Mouse (Mus musculus) thymus, adult 2 months (tissue): ENCODE data around the gene Ank3. TPM values are rescaled to one million over a fixed set of nuclear protein-coding genes. Genes with fewer than 3 reads are reported as not detected.

Experiments
- DNase-seq: peaks from one replicate; pipeline ENCODE4 v3.0.0; 2021
- H3K27ac ChIP-seq: fragments of 200-500 bp; 2 replicates; pipeline ENCODE4 v1.5.1; 2012; ENCODE audit warnings: low read length, control low read depth; ENCODE audit not compliant: control insufficient read depth, insufficient read depth
- H3K27me3 ChIP-seq: fragments of 200-500 bp; 2 replicates; pipeline ENCODE4 v1.6.1; 2012; ENCODE audit warnings: mild to moderate bottlenecking, low read length, moderate library complexity, mixed read lengths; ENCODE audit not compliant: control insufficient read depth, insufficient read depth
- H3K36me3 ChIP-seq: fragments of 200-500 bp; 2 replicates; pipeline ENCODE4 v1.6.1; 2012; ENCODE audit warnings: mild to moderate bottlenecking, low read length, moderate library complexity; ENCODE audit not compliant: control insufficient read depth, insufficient read depth
- H3K4me1 ChIP-seq: fragments of 200-500 bp; replicated peaks from 2 replicates; pipeline ENCODE4 v1.6.1; 2012; ENCODE audit warnings: low read length; ENCODE audit not compliant: control insufficient read depth, insufficient read depth
- H3K4me3 ChIP-seq: fragments of 200-500 bp; 2 replicates; pipeline ENCODE4 v1.5.1; 2012; ENCODE audit warnings: mild to moderate bottlenecking, low read length, control low read depth, moderate library complexity; ENCODE audit not compliant: control insufficient read depth, insufficient read depth
- CTCF ChIP-seq: fragments of 200-500 bp; IDR thresholded peaks from 2 replicates; pipeline ENCODE4 v1.5.1; 2012; ENCODE audit warnings: mild to moderate bottlenecking, control low read depth, low read length, moderate library complexity, borderline replicate concordance; ENCODE audit not compliant: control insufficient read depth, poor library complexity, insufficient read depth; ENCODE audit errors: extremely low read depth
- POLR2A ChIP-seq: fragments of 200-500 bp; IDR thresholded peaks from 2 replicates; pipeline ENCODE4 v1.6.1; 2012; ENCODE audit warnings: mild to moderate bottlenecking, low read length, control low read depth, moderate library complexity; ENCODE audit not compliant: control insufficient read depth, poor library complexity, insufficient read depth; ENCODE audit errors: extremely low read depth
- WGBS: fragments of 180-500 bp; shearing (Covaris S2); methylation state at CpG from one replicate; pipeline ENCODE4 v1.1.7; 2018; 5-methylcytosine and 5-hydroxymethylcytosine counted together
- polyA plus RNA-seq: library from polyadenylated mRNA; depleted of rRNA; stranded (reverse); fragments of >200 nt; gene quantifications from 2 replicates; pipeline ENCODE4 v1.2.3, GENCODE M21; 2012

The Ank3 gene
- polyA plus RNA-seq, 1 experiment, result 4.2 TPM

DNA sequence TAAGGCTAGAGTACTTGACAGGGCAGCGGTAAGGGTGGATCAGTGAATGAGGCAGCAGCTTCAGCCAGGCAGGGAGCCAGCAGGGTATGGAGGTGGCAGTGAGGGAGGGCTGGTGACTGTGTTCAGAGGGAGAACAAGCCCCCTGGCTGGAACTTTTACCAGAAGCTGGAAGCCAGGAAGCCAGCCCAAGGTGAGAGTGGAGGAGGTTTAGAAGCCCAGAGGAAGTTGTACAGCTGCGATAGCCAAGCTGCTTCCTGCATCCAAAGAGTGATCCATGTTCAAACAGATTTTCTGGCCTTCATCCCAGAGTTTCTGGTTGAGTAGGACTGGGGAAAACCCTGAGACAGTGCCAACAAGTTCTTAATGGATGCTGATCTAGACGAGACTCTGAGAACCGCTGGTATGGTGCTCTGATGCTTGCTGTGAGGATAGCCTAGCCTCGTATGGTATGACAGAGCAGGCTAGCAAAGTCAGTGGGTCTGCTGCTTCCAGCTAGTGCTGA, 213.3 kb downstream of the Ank3 start:
- Histone ChIP-seq H3K27ac (no peak overlapping the region), H3K4me3 (no peak overlapping the region), H3K4me1 (no peaks in the 10 kb centered on the region), H3K27me3 (no peaks in the 10 kb centered on the region), H3K36me3 (no peaks in the 10 kb centered on the region)
- no peak for TF ChIP-seq CTCF
- no peak for TF ChIP-seq POLR2A
- 71% methylated on average over 5 of the region's 5 CpGs for WGBS
- DNase-seq, result no peak

DNA sequence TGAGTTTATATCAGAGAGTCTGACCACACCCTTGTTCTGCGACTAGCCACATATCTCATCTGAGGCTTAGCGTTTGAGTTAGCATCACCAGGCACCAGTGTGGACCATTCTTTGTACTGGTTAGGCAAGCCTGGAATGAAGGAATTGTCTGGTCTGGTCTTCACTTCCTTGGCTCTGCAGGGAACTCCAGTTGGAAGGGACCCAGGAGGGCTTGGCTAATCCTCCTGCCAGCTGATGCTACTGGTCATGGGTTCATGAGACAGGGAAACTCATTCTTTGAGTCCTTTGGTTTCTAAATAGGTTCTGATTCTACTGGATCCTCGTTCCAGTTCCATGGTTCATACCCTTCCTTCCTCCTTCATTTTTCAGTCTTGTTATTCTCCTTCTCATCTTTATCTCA, 218.4 kb downstream of the Ank3 start:
- WGBS, result 75% methylated on average over 3 of the region's 3 CpGs
- H3K36me3 ChIP-seq, result no peaks in the 10 kb centered on the region
- H3K27me3 ChIP-seq, result no peaks in the 10 kb centered on the region
- DNase-seq, result no peak
- no peak for TF ChIP-seq POLR2A
- TF ChIP-seq CTCF, result no peak
- H3K4me1 ChIP-seq, result no peaks in the 10 kb centered on the region
- no peak overlapping the region for H3K4me3 ChIP-seq
- no peak overlapping the region for H3K27ac ChIP-seq

DNA sequence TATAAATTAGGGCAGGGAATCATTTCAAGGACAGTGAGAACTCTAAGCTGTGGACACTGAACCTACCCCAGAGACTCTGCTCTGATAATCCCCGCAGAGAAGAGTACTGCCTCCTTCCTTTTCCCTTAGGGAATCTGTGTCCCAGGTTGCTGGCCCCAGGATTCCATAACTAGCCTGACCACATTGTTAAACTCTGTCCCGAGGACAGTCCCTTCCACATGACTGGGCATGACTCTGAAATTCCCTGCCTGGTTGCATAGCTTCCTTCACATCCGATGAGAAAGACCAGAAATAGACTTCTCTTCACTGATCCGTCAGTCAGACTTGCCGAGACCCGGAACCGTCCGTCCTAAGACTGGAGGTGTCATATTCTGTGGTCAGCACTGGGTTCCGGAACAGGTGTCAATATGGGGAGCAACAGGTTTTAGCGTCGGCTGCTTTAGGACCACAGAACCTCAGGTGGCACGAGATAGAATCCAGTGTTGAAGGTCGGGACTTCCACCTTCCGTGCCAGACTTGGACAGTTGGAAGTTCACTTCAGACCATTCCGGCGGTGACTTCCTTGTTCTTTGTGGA, 219.1 kb downstream of the Ank3 start:
- Histone ChIP-seq H3K36me3 (no peaks in the 10 kb centered on the region), H3K4me3 (no peak overlapping the region), H3K27ac (no peak overlapping the region), H3K4me1 (no peaks in the 10 kb centered on the region), H3K27me3 (no peaks in the 10 kb centered on the region)
- 92% methylated on average over 16 of the region's 16 CpGs for WGBS
- DNase-seq, result no peak
- TF ChIP-seq CTCF (no peak), POLR2A (no peak)

DNA sequence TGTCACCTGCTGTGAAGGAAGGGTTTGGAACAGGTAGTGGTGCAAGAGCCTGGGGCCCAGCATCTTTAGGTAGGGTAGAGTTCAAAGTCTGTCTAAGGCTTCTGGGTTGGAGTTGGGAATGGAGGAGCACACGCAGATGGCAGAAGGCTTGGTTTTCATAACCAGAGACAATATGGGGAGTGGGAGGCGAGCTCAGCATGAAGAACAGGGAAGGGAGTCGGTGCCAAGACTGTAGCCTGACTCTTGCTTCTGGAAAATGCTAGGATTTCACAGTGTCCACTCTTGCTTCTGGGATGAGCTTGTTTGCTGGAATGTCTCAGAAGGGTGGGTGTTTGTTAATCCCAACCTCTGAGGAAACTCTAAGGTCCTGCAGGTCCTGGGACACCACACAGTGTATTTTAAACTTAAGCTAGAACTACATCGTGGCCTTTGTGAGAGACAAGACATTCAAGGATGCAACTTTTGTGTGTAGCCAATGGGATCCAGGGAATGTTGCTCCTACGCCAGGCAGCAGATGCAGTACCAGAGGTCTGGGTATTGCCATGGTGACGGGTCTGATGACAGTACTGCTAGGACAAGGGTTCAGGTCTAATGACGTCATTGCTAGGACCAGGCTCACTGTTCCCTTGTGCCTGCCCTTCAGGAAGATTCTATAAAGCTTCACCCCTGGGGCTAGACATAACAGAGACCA, 222.3 kb downstream of the Ank3 start:
- H3K4me1 ChIP-seq, result no peaks in the 10 kb centered on the region
- H3K4me3 ChIP-seq, result no peak overlapping the region
- no peaks in the 10 kb centered on the region for H3K36me3 ChIP-seq
- 84% methylated on average over 7 of the region's 7 CpGs for WGBS
- H3K27ac ChIP-seq, result no peak overlapping the region
- DNase-seq, result no peak
- no peaks in the 10 kb centered on the region for H3K27me3 ChIP-seq
- TF ChIP-seq POLR2A, result no peak
- TF ChIP-seq CTCF, result no peak

DNA sequence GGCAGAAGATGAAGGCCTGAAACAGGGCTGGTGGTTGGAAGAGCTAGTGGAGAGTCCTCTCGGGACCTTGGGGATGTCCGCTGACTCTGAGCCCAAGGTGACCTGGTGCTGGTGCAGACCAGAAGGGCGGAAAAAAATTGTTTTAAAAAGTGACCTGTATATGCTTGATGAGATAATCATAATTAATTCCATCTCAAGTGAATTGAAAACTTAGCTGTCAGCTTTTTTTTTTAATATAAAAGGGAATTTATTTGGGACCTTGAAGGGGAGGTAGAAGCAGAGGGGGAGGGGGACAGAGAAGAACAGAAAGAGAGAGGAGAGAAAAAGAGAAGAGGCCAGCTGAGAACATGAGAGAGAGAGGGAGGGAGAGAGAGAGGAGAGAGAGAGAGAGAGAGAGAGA, 229.2 kb downstream of the Ank3 start:
- Histone ChIP-seq H3K27me3 (no peaks in the 10 kb centered on the region), H3K4me1 (no peaks in the 10 kb centered on the region), H3K27ac (no peak overlapping the region), H3K4me3 (no peak overlapping the region), H3K36me3 (no peaks in the 10 kb centered on the region)
- TF ChIP-seq CTCF (no peak), POLR2A (no peak)
- DNase-seq, result no peak
- 93% methylated on average over 3 of the region's 3 CpGs for WGBS

DNA sequence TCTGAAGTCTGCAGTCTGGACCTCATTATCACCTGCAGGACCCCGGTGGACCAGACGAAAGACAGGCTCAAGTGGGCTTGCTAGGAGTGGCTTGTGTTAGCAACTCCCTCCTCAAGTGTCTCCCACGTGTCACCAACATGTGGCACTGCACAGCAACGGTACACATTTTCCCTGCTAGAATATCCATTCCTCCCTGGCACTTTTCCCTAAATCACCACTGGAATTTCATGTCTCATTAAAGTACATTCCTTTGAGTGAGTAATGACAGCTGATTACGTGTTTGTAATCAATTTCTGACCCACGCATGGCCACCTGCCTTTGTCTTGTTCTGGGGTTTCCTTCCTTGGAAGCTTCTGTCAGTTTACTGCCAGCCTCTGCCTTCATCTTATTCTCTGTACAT, 230.2 kb downstream of the Ank3 start:
- H3K27ac ChIP-seq, result no peak overlapping the region
- WGBS, result 89% methylated on average over 6 of the region's 6 CpGs
- no peak for TF ChIP-seq CTCF
- no peaks in the 10 kb centered on the region for H3K27me3 ChIP-seq
- no peak for DNase-seq
- H3K4me3 ChIP-seq, result no peak overlapping the region
- no peaks in the 10 kb centered on the region for H3K36me3 ChIP-seq
- no peaks in the 10 kb centered on the region for H3K4me1 ChIP-seq

DNA sequence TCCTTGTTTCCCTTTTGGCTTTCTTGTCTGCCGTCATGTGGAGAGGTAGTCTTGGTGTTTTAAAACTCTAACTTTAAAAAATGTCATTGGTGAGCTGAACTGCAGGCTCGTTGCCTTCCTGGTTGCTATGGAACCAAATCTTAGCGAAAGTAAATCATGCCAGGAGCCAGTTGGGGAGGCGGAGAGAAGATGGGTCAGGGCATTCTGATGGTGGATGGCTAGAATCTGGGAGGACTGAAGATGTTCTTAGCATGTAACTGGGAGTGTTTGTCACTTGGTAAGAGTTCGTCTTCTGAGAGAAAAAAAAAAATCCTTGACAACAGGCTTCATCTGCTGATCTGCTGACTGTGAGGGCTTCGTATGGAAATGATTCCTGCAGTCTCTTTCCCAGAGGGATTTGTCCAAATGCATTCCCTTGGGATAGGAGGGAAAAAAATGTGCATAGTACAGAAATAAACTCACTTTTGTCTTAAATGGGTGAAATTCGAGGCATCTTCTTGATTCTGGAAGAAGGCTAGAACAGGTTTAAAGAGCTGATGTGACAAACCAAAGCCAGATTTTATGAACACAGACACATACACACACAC, 232.3 kb downstream of the Ank3 start:
- 43% methylated on average over 7 of the region's 7 CpGs for WGBS
- H3K36me3 ChIP-seq, result no peaks in the 10 kb centered on the region
- H3K4me3 ChIP-seq, result no peak overlapping the region
- H3K4me1 ChIP-seq, result no peaks in the 10 kb centered on the region
- no peaks in the 10 kb centered on the region for H3K27me3 ChIP-seq
- TF ChIP-seq CTCF (no peak), POLR2A (no peak)
- no peak for DNase-seq
- H3K27ac ChIP-seq, result no peak overlapping the region
